Mouse (Mus musculus): Measurements from ENCODE around the gene Vangl1. TPM values are rescaled to one million over a fixed set of nuclear protein-coding genes. Genes with fewer than 3 reads are reported as not detected.

The Vangl1 gene
- total RNA-seq, 1 experiment from 2014 or later = 6.6 TPM

DNA sequence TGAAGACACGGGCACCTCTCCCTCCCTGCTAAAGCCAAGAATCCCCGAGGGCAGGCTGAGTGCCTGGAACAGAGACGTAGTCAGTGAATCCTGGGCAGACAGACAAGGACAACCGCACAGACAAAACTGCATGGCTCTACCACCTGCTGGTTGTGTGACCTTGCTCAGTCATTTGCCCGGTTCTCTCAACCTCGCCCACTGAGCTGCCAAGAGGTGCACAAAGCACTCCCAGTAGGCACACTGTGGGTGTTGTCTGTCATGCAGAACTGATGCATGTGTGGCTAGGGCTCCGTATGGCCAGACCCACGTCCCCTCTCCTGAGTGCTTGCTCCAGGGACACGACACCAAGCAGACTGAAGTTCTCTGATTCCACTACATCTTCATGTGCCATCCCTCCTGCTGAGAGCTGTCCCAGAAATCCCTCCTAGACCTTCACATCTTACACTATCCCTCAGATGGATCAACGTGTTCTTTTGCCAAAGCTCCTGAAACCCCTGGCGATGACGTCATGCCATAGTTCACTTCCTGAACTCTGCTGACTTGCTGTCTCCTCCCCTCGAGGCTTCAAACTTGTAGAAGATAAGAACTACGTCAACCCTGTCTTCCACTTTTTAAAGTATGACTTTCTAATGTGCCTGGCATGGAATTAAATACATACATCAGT, 45.6 kb downstream of the Vangl1 start:
- ATAC-seq (replicated peaks in 1 of 2; ENCODE audit: insufficient read depth in 1 of 2, low FRiP score in 2 of 2, low TSS enrichment in 1 of 2, low read depth in 1 of 2, poor library complexity in 2 of 2, severe bottlenecking in 2 of 2) = no peak

DNA sequence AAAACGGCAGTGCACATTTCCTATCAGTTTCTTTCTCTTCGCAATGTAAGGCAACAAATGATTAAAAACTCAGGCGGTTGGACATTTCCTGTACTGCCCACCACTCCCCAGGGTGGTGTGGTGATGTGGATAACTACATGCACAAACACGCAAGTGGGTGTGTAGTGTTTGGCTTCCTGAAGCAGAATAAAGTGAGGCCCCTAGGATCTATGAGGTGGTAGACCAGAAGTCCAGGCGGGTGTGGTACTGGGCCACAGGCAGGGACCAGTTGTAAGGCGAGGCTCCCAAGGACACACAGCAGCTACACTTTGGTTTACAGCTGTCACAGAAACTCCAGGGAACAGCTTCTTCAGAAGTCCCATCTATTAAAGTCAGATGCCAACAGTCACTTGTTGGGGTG, 46.8 kb downstream of the Vangl1 start:
- no peak for ATAC-seq (replicated peaks in 1 of 2; ENCODE audit: insufficient read depth in 1 of 2, low FRiP score in 2 of 2, low TSS enrichment in 1 of 2, low read depth in 1 of 2, poor library complexity in 2 of 2, severe bottlenecking in 2 of 2)

DNA sequence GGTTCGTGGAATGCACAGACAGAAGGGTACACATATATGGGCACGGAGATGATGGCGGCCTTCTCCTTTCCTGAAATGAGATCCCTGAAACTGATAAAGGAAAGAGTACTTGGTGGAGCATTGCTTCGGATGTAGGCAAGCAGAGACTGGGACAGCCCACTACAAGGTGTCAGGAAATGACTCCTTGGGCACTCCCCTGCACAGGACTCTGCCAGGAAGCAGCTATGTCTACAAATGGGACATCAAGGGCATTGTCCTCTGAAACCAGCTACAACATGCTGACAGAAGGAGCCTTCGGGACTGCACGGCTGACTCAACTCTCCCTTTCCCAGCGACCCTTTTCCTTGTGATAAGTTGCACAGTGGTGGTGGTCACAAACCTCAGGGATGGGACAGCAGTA, 47.8 kb downstream of the Vangl1 start:
- no peak for ATAC-seq (replicated peaks in 1 of 2; ENCODE audit: insufficient read depth in 1 of 2, low FRiP score in 2 of 2, low TSS enrichment in 1 of 2, low read depth in 1 of 2, poor library complexity in 2 of 2, severe bottlenecking in 2 of 2)

DNA sequence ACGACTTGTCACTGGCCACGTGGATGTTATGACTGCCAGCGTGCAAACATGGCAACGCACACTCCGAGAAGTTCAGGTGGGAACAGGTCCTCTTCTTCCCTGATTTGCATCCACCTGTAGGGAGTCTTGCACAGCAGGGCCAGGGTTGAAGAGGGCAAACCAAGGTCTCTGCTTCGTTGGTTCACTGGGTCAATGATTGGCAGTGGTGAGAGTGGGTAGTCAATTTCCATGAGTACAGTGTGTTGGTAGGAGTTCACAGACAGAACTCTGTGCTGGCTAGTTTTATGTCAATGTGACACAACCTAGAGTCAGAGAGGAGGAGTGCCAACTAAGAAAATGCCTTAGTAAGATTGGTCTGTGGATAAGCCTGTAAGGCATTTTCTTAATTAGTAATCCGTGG, 50.4 kb downstream of the Vangl1 start:
- ATAC-seq (replicated peaks in 1 of 2; ENCODE audit: insufficient read depth in 1 of 2, low FRiP score in 2 of 2, low TSS enrichment in 1 of 2, low read depth in 1 of 2, poor library complexity in 2 of 2, severe bottlenecking in 2 of 2) = no peak

DNA sequence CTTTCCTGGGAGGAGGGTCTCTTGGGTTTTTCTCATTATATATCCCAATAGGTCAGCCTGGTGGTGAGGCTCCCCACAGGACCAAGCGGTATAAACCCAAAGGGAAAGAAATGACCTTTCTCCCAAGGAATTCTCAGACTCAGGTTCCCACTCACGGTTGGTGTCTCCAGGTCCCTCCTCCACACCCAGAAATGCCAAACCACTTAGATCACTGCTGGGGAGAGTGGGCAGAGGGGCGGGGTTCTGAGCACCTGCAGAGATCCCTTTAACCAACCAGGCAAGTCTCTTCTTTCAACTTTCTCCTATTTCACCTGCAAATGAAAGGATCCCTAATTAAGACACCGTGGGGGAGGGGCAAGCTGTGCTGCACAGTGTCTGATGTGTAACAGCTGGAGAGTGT, 51.6 kb downstream of the Vangl1 start:
- ATAC-seq (replicated peaks in 1 of 2; ENCODE audit: insufficient read depth in 1 of 2, low FRiP score in 2 of 2, low TSS enrichment in 1 of 2, low read depth in 1 of 2, poor library complexity in 2 of 2, severe bottlenecking in 2 of 2) = no peak

DNA sequence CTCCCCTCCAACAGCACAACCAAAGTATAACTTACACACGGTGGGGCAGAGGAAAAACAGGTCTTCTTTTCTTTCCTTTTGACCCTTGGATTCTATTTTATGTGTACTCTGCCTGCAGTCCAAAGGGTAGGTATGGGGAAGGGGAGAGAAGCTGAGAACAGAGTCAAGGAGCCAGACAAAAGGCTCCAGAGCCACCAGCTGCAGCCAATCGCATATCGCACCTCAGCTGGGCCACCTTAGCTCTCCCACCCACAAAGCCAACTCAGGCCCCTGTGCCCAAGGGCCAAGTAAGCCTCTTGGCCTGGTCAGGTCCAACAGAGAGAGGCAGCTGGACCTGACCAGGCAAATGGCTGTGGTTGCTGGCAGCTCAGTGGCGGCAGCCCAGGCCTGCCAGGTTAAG, 52.0 kb downstream of the Vangl1 start:
- ATAC-seq (replicated peaks in 1 of 2; ENCODE audit: insufficient read depth in 1 of 2, low FRiP score in 2 of 2, low TSS enrichment in 1 of 2, low read depth in 1 of 2, poor library complexity in 2 of 2, severe bottlenecking in 2 of 2) = no peak

DNA sequence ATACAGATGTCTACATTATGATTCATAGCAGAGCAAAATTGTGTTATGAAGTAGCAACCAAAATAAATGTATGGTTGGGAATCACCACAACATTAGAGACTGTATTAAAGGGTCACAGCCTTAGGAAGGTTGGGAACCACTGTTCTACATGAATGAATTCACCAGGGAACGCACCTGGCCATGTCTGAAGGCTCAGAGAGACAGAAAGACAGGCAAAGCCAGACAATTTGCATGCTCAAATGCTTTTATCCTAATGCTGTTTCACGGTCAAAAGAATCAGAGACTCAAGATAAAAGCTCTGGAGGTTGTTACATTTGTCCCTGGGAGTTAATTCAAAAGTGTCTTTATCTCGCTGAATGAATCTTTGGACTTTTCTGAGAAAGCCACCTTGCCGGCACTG, 52.6 kb downstream of the Vangl1 start:
- ATAC-seq (replicated peaks in 1 of 2; ENCODE audit: insufficient read depth in 1 of 2, low FRiP score in 2 of 2, low TSS enrichment in 1 of 2, low read depth in 1 of 2, poor library complexity in 2 of 2, severe bottlenecking in 2 of 2) = no peak

DNA sequence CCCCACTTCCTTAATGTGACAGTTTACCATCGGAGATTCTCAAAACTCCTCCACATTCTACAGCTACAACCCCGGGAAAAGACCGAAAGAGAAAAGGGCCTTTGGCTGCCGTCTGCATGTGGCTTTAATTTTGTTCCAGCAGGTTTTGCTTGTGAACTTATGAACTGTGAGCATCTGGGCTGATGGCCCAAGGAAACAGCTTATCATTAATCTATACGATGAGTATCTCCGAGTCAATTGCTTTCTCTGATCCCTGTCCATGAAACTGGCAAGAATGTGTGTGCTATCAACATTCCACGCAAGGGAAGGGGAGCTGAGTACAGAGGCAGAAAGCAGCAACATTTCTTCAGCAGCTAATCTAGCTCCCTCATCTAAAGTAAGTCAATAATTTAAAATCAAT, 54.6 kb downstream of the Vangl1 start:
- ATAC-seq (replicated peaks in 1 of 2; ENCODE audit: insufficient read depth in 1 of 2, low FRiP score in 2 of 2, low TSS enrichment in 1 of 2, low read depth in 1 of 2, poor library complexity in 2 of 2, severe bottlenecking in 2 of 2) = no peak

DNA sequence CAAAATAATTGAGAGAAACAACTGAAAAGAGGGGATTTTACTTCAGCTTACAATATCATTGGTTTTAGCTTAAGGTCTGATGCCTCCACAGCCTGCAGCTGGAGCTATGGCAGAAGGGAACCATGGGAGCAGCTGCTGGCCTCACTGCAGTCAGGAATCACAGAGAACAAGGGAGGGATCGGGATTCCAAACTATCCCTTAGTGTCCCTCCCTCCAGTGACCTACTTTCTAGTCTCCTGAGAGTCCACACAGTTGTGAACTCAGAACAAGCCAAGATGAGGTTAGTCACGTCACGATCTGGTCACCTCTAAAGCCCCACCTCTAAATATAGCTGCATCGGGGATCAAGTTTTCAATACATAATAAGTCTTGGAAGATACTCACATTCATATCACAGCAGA, 57.3 kb downstream of the Vangl1 start:
- ATAC-seq (replicated peaks in 1 of 2; ENCODE audit: insufficient read depth in 1 of 2, low FRiP score in 2 of 2, low TSS enrichment in 1 of 2, low read depth in 1 of 2, poor library complexity in 2 of 2, severe bottlenecking in 2 of 2) = no peak

DNA sequence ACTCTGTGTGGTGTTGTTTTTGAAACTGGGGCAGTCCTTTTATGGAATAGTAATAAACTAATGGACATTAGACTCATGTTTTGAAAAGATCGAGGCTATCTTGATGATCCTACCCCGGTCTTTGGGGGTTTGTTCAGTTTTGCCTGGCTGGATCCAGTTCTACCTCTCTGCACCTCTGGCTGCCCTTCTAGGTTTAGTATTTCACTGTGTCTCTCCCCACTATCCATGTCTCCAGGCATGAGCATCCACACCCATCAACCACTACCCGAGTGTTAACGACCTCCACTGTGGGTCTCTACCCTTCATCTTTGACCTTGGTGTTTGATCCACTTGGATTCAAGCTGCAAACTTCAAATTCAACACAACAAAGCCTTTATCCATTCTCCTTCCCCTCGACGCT, 58.1 kb downstream of the Vangl1 start:
- no peak for ATAC-seq (replicated peaks in 1 of 2; ENCODE audit: insufficient read depth in 1 of 2, low FRiP score in 2 of 2, low TSS enrichment in 1 of 2, low read depth in 1 of 2, poor library complexity in 2 of 2, severe bottlenecking in 2 of 2)

DNA sequence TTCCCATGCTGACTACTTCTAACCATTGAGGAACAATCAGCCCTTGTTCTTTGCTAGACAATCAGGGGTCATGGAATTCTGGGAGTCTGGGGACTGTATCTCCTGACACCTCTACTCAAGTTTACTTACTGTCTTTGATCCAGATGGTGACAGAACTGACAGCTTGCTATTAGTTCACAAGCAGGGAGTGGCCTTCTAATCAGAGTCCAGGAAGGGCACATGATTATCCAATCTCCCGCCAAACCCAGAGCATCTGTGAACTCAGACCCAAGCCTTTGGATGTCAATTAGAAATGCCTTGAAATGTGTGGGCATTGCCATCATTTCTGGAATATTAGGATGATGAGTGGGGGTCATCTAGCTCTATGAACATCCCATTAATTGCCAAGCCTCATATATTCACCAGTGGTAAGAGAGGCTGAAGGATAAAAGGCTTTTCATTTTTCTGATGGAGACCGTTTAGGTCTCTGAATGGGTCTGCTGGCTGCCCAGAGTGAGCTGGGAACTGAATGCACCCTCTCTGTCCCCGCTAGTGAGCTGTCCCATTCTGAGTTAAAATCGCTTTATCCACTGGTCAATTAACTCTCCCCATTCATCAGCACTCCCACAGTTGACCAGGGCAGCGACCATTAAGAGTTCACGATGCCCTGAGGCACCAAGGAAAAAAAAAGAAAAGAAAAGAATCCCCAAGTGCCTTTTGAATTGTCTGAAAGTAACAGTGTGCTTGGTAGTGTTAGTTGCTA, 58.7 kb downstream of the Vangl1 start:
- ATAC-seq (replicated peaks in 1 of 2; ENCODE audit: insufficient read depth in 1 of 2, low FRiP score in 2 of 2, low TSS enrichment in 1 of 2, low read depth in 1 of 2, poor library complexity in 2 of 2, severe bottlenecking in 2 of 2) = no peak

DNA sequence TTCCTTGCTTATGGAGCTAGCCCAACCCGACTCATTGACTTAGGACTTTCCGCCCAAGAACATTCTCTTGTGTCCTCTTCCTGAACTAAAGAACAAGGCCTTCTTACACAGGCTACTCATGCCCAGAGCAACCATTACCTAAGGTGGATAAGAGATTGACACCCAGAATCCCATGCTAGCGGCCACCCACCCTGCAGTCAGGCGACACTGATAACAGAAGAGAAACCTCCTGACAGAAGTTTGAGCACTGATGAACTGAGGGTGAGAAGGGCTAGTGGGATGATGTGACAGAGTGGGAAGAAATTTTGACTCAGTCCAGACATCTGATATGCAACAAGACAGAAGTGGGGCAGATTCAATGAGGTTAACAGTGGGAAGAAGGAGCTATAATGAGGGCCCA, 60.1 kb downstream of the Vangl1 start:
- ATAC-seq (replicated peaks in 1 of 2; ENCODE audit: insufficient read depth in 1 of 2, low FRiP score in 2 of 2, low TSS enrichment in 1 of 2, low read depth in 1 of 2, poor library complexity in 2 of 2, severe bottlenecking in 2 of 2) = no peak

DNA sequence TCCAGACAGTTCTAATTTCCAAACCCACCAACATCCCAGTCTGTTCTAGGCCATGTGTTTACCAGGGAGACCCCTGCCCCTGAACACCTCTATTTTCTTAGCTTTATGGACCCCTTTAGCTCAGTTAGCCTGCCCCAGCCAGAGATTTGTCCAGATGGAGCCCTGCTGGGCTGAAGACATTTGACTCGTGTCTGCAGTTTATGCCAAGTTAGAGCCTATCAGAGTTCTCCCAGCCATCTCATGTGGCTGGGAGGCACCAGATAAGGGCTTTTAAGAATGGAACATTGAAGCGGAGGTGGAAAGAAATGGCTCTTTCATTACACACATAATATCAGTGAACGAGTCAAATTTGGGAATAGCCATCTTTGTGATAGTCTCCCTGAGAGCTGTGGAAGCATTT, 61.0 kb downstream of the Vangl1 start:
- no peak for ATAC-seq (replicated peaks in 1 of 2; ENCODE audit: insufficient read depth in 1 of 2, low FRiP score in 2 of 2, low TSS enrichment in 1 of 2, low read depth in 1 of 2, poor library complexity in 2 of 2, severe bottlenecking in 2 of 2)

DNA sequence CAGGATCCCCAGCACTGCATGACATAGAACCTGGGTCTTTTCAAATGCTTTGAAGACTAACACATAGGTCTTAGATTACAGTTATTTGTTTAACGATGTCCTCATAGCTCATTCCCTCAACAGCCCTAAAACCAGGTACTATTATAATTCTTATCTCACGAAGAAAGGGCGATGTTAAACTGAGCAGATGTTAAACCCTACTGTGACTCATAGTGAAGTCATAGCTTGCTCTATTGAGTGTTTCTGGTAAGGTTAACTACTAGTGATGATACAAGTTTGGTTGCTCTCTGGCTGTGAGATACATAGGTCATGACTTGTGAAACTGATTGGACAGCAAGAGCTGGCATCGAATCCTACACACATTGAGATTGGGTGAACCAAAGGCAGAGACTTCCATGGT, 61.5 kb downstream of the Vangl1 start:
- no peak for ATAC-seq (replicated peaks in 1 of 2; ENCODE audit: insufficient read depth in 1 of 2, low FRiP score in 2 of 2, low TSS enrichment in 1 of 2, low read depth in 1 of 2, poor library complexity in 2 of 2, severe bottlenecking in 2 of 2)

DNA sequence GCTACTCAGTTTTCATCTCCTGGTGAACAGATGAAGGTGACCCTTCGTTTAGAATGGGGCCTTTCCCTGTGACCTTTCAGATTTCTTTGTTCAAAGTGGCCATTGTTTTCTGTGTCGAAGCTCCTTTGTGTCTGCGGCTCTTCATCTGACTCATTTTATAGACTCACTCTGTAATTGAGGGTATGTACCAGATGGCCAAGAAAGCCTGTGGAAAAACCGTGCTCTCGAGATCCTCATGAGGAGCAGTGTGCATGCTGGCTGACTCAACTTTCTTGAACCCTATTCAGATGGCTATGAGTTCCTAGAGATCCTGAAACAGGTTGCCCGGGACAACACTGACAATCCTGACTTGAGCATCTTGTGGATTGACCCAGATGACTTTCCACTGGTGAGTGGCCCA, 62.6 kb downstream of the Vangl1 start:
- no peak for ATAC-seq (replicated peaks in 1 of 2; ENCODE audit: insufficient read depth in 1 of 2, low FRiP score in 2 of 2, low TSS enrichment in 1 of 2, low read depth in 1 of 2, poor library complexity in 2 of 2, severe bottlenecking in 2 of 2)

DNA sequence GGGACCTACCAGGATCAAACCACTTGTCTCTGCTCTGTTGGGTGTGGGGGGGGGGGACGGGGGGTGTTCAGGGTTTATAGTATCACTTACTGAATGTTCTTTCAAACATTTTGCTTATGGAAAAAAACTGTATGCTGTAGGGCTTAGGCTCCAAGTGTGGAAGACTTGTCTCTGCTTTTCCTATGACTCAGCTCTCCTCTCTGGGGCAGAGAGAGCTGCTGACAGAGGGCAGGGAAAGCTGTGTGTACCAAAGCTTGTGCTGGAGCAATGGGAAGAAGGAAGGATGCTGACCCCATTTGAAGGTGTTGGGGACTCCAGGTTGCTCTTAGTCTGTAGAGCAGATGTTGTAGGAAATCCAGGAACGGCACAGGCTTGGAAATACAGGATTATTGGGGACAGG, 63.0 kb downstream of the Vangl1 start:
- no peak for ATAC-seq (replicated peaks in 1 of 2; ENCODE audit: insufficient read depth in 1 of 2, low FRiP score in 2 of 2, low TSS enrichment in 1 of 2, low read depth in 1 of 2, poor library complexity in 2 of 2, severe bottlenecking in 2 of 2)

DNA sequence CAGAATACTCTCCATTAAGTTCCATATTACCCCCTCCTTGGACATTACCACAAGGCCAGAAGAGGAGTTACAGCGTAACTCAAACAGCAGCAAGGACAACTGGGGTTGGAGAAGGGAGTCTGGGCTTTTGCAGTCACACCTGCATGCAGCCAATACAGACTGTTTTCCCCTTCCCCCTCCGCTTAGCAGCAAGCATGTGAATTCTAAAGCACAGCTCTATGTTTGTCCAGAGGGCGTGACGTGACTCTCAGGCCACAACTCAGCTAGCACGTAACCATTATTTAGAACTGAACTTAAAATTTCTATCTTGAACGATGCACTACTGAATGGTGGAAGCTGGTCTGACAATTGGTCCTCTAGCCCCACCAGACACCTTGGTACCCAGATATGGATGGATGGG, 63.9 kb downstream of the Vangl1 start:
- no peak for ATAC-seq (replicated peaks in 1 of 2; ENCODE audit: insufficient read depth in 1 of 2, low FRiP score in 2 of 2, low TSS enrichment in 1 of 2, low read depth in 1 of 2, poor library complexity in 2 of 2, severe bottlenecking in 2 of 2)

DNA sequence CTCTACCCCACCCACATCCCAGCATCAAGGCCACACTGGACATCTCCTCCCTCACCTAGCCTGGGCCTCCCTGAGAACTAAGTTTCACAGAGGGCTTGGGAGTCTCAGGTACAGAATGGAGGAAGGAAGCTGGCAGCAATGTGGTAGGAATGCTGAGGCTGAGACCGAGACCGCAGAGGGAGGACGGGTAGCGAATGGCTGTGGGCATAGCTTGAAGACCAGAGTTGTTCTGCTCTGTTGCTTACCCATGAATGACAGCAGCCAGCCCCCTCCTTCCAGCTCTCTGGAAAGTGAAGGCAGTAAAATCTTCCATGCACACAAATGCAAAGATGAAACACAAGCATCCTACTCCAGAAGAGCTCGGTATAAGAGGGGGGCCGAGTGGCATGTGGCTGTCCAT, 65.6 kb downstream of the Vangl1 start:
- ATAC-seq (replicated peaks in 1 of 2; ENCODE audit: insufficient read depth in 1 of 2, low FRiP score in 2 of 2, low TSS enrichment in 1 of 2, low read depth in 1 of 2, poor library complexity in 2 of 2, severe bottlenecking in 2 of 2) = no peak

DNA sequence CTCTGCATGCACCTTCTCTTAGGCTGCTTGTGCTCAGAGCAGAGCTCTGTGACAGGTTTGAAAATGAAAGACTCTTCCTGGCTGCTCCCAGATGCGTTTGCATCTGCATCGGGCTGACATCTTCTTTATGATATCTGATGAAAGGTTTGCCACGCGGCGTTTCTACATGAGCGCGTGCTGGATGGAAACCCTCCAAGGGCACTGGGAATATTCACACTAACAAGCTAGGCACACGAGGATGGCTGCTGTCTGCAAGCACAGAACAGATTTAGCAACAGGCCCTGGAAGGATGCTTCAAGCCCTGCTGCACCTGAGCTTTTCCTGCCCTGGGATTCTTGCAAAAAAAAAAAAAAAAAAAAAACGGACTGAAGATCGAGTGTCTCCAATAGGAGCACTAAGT, 67.3 kb downstream of the Vangl1 start:
- ATAC-seq (replicated peaks in 1 of 2; ENCODE audit: insufficient read depth in 1 of 2, low FRiP score in 2 of 2, low TSS enrichment in 1 of 2, low read depth in 1 of 2, poor library complexity in 2 of 2, severe bottlenecking in 2 of 2) = no peak

Measured in hematopoietic stem cell, adult 5-6 weeks (primary cell).